Mouse (Mus musculus): ENCODE measurements at regions not wholly inside any gene's neighbourhood (a gene's known extent, or its start where the extent isn't known, plus 50 kb on each side); places are given as distances from the start of the nearest gene placed in this dataset.

- no peak for DNase-seq (ENCODE audit: low read depth, low spot score)
Observed at GRCm38 (mm10) chr16:74598361-74598760, 186.7 kb upstream of the Robo2 start.

- no peak for DNase-seq (ENCODE audit: low read depth, low spot score)
Observed at GRCm38 (mm10) chr16:74597735-74598340, 186.2 kb upstream of the Robo2 start.

- no peak for DNase-seq (ENCODE audit: low read depth, low spot score)
Observed at GRCm38 (mm10) chr16:74591896-74592295, 180.3 kb upstream of the Robo2 start.

GRCm38 (mm10) chr16:74582645-74583423 lies 171.2 kb upstream of the Robo2 start:
- no peak for DNase-seq (ENCODE audit: low read depth, low spot score)

- DNase-seq (ENCODE audit: low read depth, low spot score), result no peak
Observed at GRCm38 (mm10) chr16:74548374-74548773, 136.7 kb upstream of the Robo2 start.

- no peak for DNase-seq (ENCODE audit: low read depth, low spot score)
Observed at GRCm38 (mm10) chr16:74530531-74530930, 118.9 kb upstream of the Robo2 start.

GRCm38 (mm10) chr16:74528245-74528644 lies 116.6 kb upstream of the Robo2 start:
- DNase-seq (ENCODE audit: low read depth, low spot score), result no peak

GRCm38 (mm10) chr16:74526521-74526920 lies 114.9 kb upstream of the Robo2 start:
- no peak for DNase-seq (ENCODE audit: low read depth, low spot score)

- no peak for DNase-seq (ENCODE audit: low read depth, low spot score)
Observed at GRCm38 (mm10) chr16:74520501-74520900, 108.9 kb upstream of the Robo2 start.

- no peak for DNase-seq (ENCODE audit: low read depth, low spot score)
Observed at GRCm38 (mm10) chr16:74517888-74518287, 106.3 kb upstream of the Robo2 start.

- DNase-seq (ENCODE audit: low read depth, low spot score), result no peak
Observed at GRCm38 (mm10) chr16:74517374-74517773, 105.7 kb upstream of the Robo2 start.

- no peak for DNase-seq (ENCODE audit: low read depth, low spot score)
Observed at GRCm38 (mm10) chr16:74514481-74514880, 102.9 kb upstream of the Robo2 start.

- DNase-seq (ENCODE audit: low read depth, low spot score), result no peak
Observed at GRCm38 (mm10) chr16:74510383-74510782, 98.8 kb upstream of the Robo2 start.

GRCm38 (mm10) chr16:74509489-74509888 lies 97.9 kb upstream of the Robo2 start:
- DNase-seq (ENCODE audit: low read depth, low spot score), result no peak

- DNase-seq (ENCODE audit: low read depth, low spot score), result no peak
Observed at GRCm38 (mm10) chr16:74506719-74507118, 95.1 kb upstream of the Robo2 start.

- DNase-seq (ENCODE audit: low read depth, low spot score), result no peak
Observed at GRCm38 (mm10) chr16:74506173-74506709, 94.6 kb upstream of the Robo2 start.

GRCm38 (mm10) chr16:74504426-74504825 lies 92.8 kb upstream of the Robo2 start:
- DNase-seq (ENCODE audit: low read depth, low spot score), result no peak

GRCm38 (mm10) chr16:74500687-74501086 lies 89.1 kb upstream of the Robo2 start:
- DNase-seq (ENCODE audit: low read depth, low spot score), result no peak

- no peak for DNase-seq (ENCODE audit: low read depth, low spot score)
Observed at GRCm38 (mm10) chr16:74467745-74468420, 56.3 kb upstream of the Robo2 start.

- DNase-seq (ENCODE audit: low read depth, low spot score), result no peak
Observed at GRCm38 (mm10) chr16:74467159-74467558, 55.5 kb upstream of the Robo2 start.

GRCm38 (mm10) chr16:74464835-74465234 lies 53.2 kb upstream of the Robo2 start:
- no peak for DNase-seq (ENCODE audit: low read depth, low spot score)

GRCm38 (mm10) chr16:74464290-74464689 lies 52.7 kb upstream of the Robo2 start:
- DNase-seq (ENCODE audit: low read depth, low spot score), result no peak
